Mouse (Mus musculus) adrenal gland, postnatal 0 days (tissue): ENCODE data around the gene Olfr169. TPM values are rescaled to one million over a fixed set of nuclear protein-coding genes. Genes with fewer than 3 reads are reported as not detected.

ENCODE experiments used
- polyA plus RNA-seq: library from polyadenylated mRNA; unstranded; fragments of >200 nt; fragmentation: Nextera tagmentation; extraction: Ambion mirVana; gene quantifications from 2 replicates; pipeline ENCODE4 v1.2.1, GENCODE M21; 2015

Olfr169 gene
- not detected in 2 replicates for polyA plus RNA-seq

GRCm38 (mm10) chr16:19571709-19572108 is at the start of gene Olfr169:
TSS of gene Olfr169 (minus strand) at chr16:19571809.

GRCm38 (mm10) chr16:19611782-19612181 is 40.2 kb upstream of the Olfr169 start, which contains the start of gene Olfr170:
TSS of gene Olfr170 (minus strand) at chr16:19611882.

GRCm38 (mm10) chr16:19535455-19535854 is 36.2 kb downstream of the Olfr169 start, which contains the start of gene Olfr168:
TSS of gene Olfr168 (minus strand) at chr16:19535555.

GRCm38 (mm10) chr16:19522166-19522565 is 49.4 kb downstream of the Olfr169 start, which contains the start of gene Olfr167:
TSS of gene Olfr167 (minus strand) at chr16:19522266.

Other genes starting within 250 kb of the Olfr169 start
- gene Olfr165, start 148.7 kb downstream of the Olfr169 start, polyA plus RNA-seq: not detected in 2 replicates
- not detected in 2 replicates for gene Olfr166, start 88.1 kb downstream of the Olfr169 start, polyA plus RNA-seq
- gene Olfr167, start 49.5 kb downstream of the Olfr169 start, polyA plus RNA-seq: not detected in 2 replicates
- not detected in 2 replicates for gene Olfr168, start 36.3 kb downstream of the Olfr169 start, polyA plus RNA-seq
- not detected in 2 replicates for gene Olfr170, start 40.1 kb upstream of the Olfr169 start, polyA plus RNA-seq
- gene Olfr171, start 58.1 kb upstream of the Olfr169 start, polyA plus RNA-seq: not detected in 2 replicates
- 0.03 and 0.23 TPM in 2 replicates for gene Lamp3, start 134.6 kb upstream of the Olfr169 start, polyA plus RNA-seq
- gene B3gnt5, start 188.4 kb upstream of the Olfr169 start, polyA plus RNA-seq: 1.6 and 3.0 TPM in 2 replicates